Mouse (Mus musculus): ENCODE data around the gene Zcwpw1. TPM values are rescaled to one million over a fixed set of nuclear protein-coding genes. Genes with fewer than 3 reads are reported as not detected.

The Zcwpw1 gene
- polyA plus RNA-seq (2014; fragmentation: Nextera tagmentation; extraction: Ambion mirVana) = 7.3 and 7.7 TPM in 2 replicates

DNA sequence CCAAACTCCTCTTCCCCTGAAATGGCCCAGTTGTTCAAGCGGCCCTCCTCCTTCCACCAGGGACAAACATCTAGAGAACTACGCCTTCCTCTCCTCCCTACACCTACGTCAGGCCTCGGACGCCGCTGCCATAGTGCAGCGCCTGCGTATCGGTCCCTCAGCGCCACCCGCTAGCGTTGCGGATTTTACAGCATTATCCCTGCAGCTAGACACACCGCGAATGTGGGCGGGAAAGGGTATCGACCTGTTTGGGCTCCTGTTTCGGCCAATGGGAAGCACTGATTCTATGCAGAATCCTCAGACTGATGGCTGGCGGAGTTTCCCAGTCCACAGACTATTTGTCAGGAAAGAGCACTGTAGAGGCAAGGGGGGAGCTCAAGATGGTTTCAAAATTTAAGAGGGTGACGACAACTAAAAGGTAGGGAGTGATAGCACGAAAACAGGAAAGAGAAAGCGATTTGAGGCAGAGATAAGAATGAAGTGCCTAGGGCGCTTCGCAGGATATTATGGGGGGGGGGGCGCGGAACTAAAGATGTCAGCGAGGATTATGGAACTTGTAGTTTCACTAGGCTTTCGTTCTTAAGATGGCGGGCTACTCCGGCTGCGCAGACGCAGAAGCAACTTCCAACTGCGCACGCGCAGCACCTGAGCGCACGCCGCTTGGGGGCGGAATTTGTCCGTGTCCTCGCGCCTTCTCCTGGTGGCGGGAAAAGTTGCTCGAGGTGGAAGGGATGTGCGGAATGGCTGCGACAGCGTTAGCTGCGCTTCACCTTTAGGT is at the start of gene Zcwpw1, which contains the start of gene Mepce:
Gene Zcwpw1, plus strand, starts transcription at position 648 of the 778 bp plus-strand sequence.
Gene Mepce, minus strand, starts transcription at position 505 of the 778 bp plus-strand sequence.
- H3K27me3 ChIP-seq (replicated peaks; ENCODE audit: control insufficient read depth, insufficient read depth, low read length) = no peaks in the 10 kb centered on the region
- peaks cover 26% of the 10 kb centered on the region for H3K4me1 ChIP-seq (ENCODE audit: control insufficient read depth, insufficient read depth, low read length)
- H3K4me2 ChIP-seq (ENCODE audit: low read length) = peak within 1 kb of the TSS; percentile 94
- ATAC-seq (peak; percentile 62), DNase-seq (ENCODE audit: low spot score) (peak; percentile 98)
- H3K9me3 ChIP-seq (replicated peaks; ENCODE audit: control insufficient read depth, low read length) = no peaks in the 10 kb centered on the region
- WGBS = under 1% methylated on average over 48 of the region's 48 CpGs
- H3K36me3 ChIP-seq (ENCODE audit: control insufficient read depth, insufficient read depth, low read length) = peaks cover 22% of the 10 kb centered on the region
- H3K4me3 ChIP-seq (ENCODE audit: low read depth, low read length) = peak within 1 kb of the TSS; percentile 89
- H3K9ac ChIP-seq (ENCODE audit: low read length) = peak within 1 kb of the TSS; percentile 67
- peak within 1 kb of the TSS; percentile 98 for H3K27ac ChIP-seq (ENCODE audit: low read depth, low read length)

DNA sequence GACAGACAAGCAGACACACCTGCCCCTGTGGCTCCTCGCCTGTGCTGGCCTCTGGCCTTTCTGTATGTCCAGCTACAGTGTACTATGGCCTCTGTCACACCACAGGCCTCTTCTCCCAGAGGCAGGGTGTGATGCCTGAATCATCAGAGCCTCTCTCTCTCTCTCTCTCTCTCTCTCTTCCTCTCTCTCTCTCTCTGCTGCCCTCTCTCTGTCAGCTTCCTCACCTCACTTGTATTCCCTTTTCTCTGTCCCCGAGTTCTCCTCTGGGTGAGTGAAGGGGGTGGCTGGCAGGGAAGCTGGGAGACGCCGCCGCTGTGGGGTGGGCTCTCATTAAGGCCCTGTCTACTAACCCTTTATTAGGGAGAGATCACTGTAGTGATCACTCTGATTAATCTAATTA is 49.1 kb upstream of the Zcwpw1 start:
- ATAC-seq (no peak), DNase-seq (ENCODE audit: low spot score) (peak; percentile 70)
- H3K27ac ChIP-seq (ENCODE audit: low read depth, low read length) = peak overlapping the region; percentile 87
- H3K9me3 ChIP-seq (replicated peaks; ENCODE audit: control insufficient read depth, low read length) = no peaks in the 10 kb centered on the region
- no peaks in the 10 kb centered on the region for H3K27me3 ChIP-seq (replicated peaks; ENCODE audit: control insufficient read depth, insufficient read depth, low read length)
- peaks cover 38% of the 10 kb centered on the region for H3K36me3 ChIP-seq (ENCODE audit: control insufficient read depth, insufficient read depth, low read length)
- H3K4me1 ChIP-seq (ENCODE audit: control insufficient read depth, insufficient read depth, low read length) = peaks cover 53% of the 10 kb centered on the region
- H3K4me3 ChIP-seq (ENCODE audit: low read depth, low read length) = peak overlapping the region; percentile 60
- peak overlapping the region; percentile 89 for H3K4me2 ChIP-seq (ENCODE audit: low read length)
- 12% methylated on average over 5 of the region's 5 CpGs for WGBS
- H3K9ac ChIP-seq (ENCODE audit: low read length) = peak overlapping the region; percentile 85

DNA sequence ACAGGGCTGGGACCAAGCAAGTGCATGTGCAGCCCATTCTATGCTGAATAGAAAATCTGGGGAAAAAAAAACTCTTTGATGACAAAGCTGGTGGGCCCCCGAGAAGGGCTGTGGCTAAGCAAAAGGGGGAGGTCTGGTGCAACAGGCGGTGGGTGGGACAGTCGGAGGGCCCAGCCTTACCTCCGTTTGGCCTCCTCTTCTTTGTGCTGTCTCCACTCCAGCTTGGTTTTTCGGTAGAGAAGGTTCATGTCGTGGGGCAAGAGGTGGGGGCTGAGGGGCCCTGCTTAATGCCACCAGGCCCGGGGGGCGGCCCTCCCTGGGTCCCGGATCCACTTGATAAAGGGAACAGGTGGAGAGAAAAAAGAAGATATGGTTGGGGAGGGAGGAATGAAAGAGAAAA is 48.1 kb upstream of the Zcwpw1 start:
- Histone ChIP-seq H3K36me3 (ENCODE audit: control insufficient read depth, insufficient read depth, low read length) (peaks cover 36% of the 10 kb centered on the region), H3K4me1 (ENCODE audit: control insufficient read depth, insufficient read depth, low read length) (peaks cover 47% of the 10 kb centered on the region), H3K4me2 (ENCODE audit: low read length) (peak overlapping the region; percentile 89), H3K27me3 (replicated peaks; ENCODE audit: control insufficient read depth, insufficient read depth, low read length) (no peaks in the 10 kb centered on the region), H3K9me3 (replicated peaks; ENCODE audit: control insufficient read depth, low read length) (no peaks in the 10 kb centered on the region), H3K4me3 (ENCODE audit: low read depth, low read length) (peak overlapping the region; percentile 60), H3K9ac (ENCODE audit: low read length) (peak overlapping the region; percentile 85), H3K27ac (ENCODE audit: low read depth, low read length) (peak overlapping the region; percentile 87)
- DNase-seq (ENCODE audit: low spot score) (no peak), ATAC-seq (no peak)
- 19% methylated on average over 9 of the region's 9 CpGs for WGBS

- DNase-seq (ENCODE audit: low spot score) (no peak), ATAC-seq (peak; percentile 4; the same call in 1 of the 2 replicates)
- H3K4me1 ChIP-seq (ENCODE audit: control insufficient read depth, insufficient read depth, low read length) = peaks cover 39% of the 10 kb centered on the region
- H3K9me3 ChIP-seq (replicated peaks; ENCODE audit: control insufficient read depth, low read length) = no peaks in the 10 kb centered on the region
- peak overlapping the region; percentile 60 for H3K4me3 ChIP-seq (ENCODE audit: low read depth, low read length)
- H3K27me3 ChIP-seq (replicated peaks; ENCODE audit: control insufficient read depth, insufficient read depth, low read length) = no peaks in the 10 kb centered on the region
- WGBS = 4% methylated on average over 11 of the region's 11 CpGs
- H3K27ac ChIP-seq (ENCODE audit: low read depth, low read length) = peak overlapping the region; percentile 87
- peak overlapping the region; percentile 89 for H3K4me2 ChIP-seq (ENCODE audit: low read length)
- H3K36me3 ChIP-seq (ENCODE audit: control insufficient read depth, insufficient read depth, low read length) = peaks cover 27% of the 10 kb centered on the region
- peak overlapping the region; percentile 85 for H3K9ac ChIP-seq (ENCODE audit: low read length)
These were observed 47.1 kb upstream of the Zcwpw1 start for GRCm38 (mm10) chr5:137740506-137740905.

- ATAC-seq (peak; percentile 88), DNase-seq (ENCODE audit: low spot score) (peak; percentile 86)
- Histone ChIP-seq H3K4me2 (ENCODE audit: low read length) (peak within 1 kb of the TSS; percentile 89), H3K9ac (ENCODE audit: low read length) (peak within 1 kb of the TSS; percentile 85), H3K27ac (ENCODE audit: low read depth, low read length) (peak within 1 kb of the TSS; percentile 87), H3K4me3 (ENCODE audit: low read depth, low read length) (peak within 1 kb of the TSS; percentile 60), H3K4me1 (ENCODE audit: control insufficient read depth, insufficient read depth, low read length) (peaks cover 33% of the 10 kb centered on the region), H3K36me3 (ENCODE audit: control insufficient read depth, insufficient read depth, low read length) (peaks cover 19% of the 10 kb centered on the region), H3K27me3 (replicated peaks; ENCODE audit: control insufficient read depth, insufficient read depth, low read length) (no peaks in the 10 kb centered on the region), H3K9me3 (replicated peaks; ENCODE audit: control insufficient read depth, low read length) (no peaks in the 10 kb centered on the region)
- WGBS = under 1% methylated on average over 51 of the region's 71 CpGs
These were observed 46.3 kb upstream of the Zcwpw1 start, which contains the start of gene Nyap1 for GRCm38 (mm10) chr5:137741023-137741931. TSS of gene Nyap1 (minus strand) at chr5:137741607.

- Histone ChIP-seq H3K27ac (ENCODE audit: low read depth, low read length) (no peak overlapping the region), H3K9ac (ENCODE audit: low read length) (peak overlapping the region; percentile 85; the same call in 1 of the 2 replicates), H3K9me3 (replicated peaks; ENCODE audit: control insufficient read depth, low read length) (no peaks in the 10 kb centered on the region), H3K4me1 (ENCODE audit: control insufficient read depth, insufficient read depth, low read length) (peaks cover 33% of the 10 kb centered on the region), H3K27me3 (replicated peaks; ENCODE audit: control insufficient read depth, insufficient read depth, low read length) (no peaks in the 10 kb centered on the region), H3K36me3 (ENCODE audit: control insufficient read depth, insufficient read depth, low read length) (peaks cover 12% of the 10 kb centered on the region; the same call in 1 of the 2 replicates), H3K4me2 (ENCODE audit: low read length) (peak overlapping the region; percentile 89), H3K4me3 (ENCODE audit: low read depth, low read length) (no peak overlapping the region)
- ATAC-seq = no peak
- 73% methylated on average over 10 of the region's 10 CpGs for WGBS
- DNase-seq (ENCODE audit: low spot score) = no peak
These were observed 45.5 kb upstream of the Zcwpw1 start for GRCm38 (mm10) chr5:137742048-137742447.

DNA sequence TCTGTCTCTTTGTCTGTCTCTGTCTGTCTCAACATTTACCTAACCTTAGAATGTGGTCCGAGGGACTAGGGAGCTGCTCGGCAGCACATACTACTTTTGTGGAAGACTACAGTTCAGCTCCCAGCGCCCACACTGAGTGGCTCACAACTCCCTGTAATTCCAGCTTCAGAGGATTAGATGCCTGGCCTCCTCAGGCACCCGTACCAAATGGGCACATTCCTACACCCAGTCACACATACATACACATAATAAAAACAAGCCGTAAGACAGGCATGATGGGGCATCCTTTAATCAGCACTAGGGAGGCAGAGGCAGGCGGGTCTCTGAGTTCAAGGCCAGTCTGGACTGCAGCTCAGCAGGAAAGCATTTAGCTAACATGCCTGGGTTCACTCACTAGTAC is 44.8 kb upstream of the Zcwpw1 start:
- no peak overlapping the region for H3K4me3 ChIP-seq (ENCODE audit: low read depth, low read length)
- H3K4me1 ChIP-seq (ENCODE audit: control insufficient read depth, insufficient read depth, low read length) = peaks cover 30% of the 10 kb centered on the region
- no peak overlapping the region for H3K27ac ChIP-seq (ENCODE audit: low read depth, low read length)
- H3K27me3 ChIP-seq (replicated peaks; ENCODE audit: control insufficient read depth, insufficient read depth, low read length) = no peaks in the 10 kb centered on the region
- ATAC-seq (no peak), DNase-seq (ENCODE audit: low spot score) (no peak)
- 88% methylated on average over 6 of the region's 6 CpGs for WGBS
- no peak overlapping the region for H3K4me2 ChIP-seq (ENCODE audit: low read length)
- H3K9ac ChIP-seq (ENCODE audit: low read length) = no peak overlapping the region
- peaks cover 6% of the 10 kb centered on the region; the same call in 1 of the 2 replicates for H3K36me3 ChIP-seq (ENCODE audit: control insufficient read depth, insufficient read depth, low read length)
- H3K9me3 ChIP-seq (replicated peaks; ENCODE audit: control insufficient read depth, low read length) = no peaks in the 10 kb centered on the region

- H3K4me1 ChIP-seq (ENCODE audit: control insufficient read depth, insufficient read depth, low read length) = peaks cover 20% of the 10 kb centered on the region
- H3K27ac ChIP-seq (ENCODE audit: low read depth, low read length) = peak overlapping the region; percentile 2; the same call in 1 of the 2 replicates
- no peaks in the 10 kb centered on the region for H3K27me3 ChIP-seq (replicated peaks; ENCODE audit: control insufficient read depth, insufficient read depth, low read length)
- no peaks in the 10 kb centered on the region for H3K9me3 ChIP-seq (replicated peaks; ENCODE audit: control insufficient read depth, low read length)
- H3K4me2 ChIP-seq (ENCODE audit: low read length) = no peak overlapping the region
- H3K36me3 ChIP-seq (ENCODE audit: control insufficient read depth, insufficient read depth, low read length) = no peaks in the 10 kb centered on the region
- DNase-seq (ENCODE audit: low spot score) (peak; percentile 76), ATAC-seq (no peak)
- H3K4me3 ChIP-seq (ENCODE audit: low read depth, low read length) = no peak overlapping the region
- no peak overlapping the region for H3K9ac ChIP-seq (ENCODE audit: low read length)
- whole genome bisulfite sequencing = 56% methylated on average over 7 of the region's 7 CpGs
These were observed 43.4 kb upstream of the Zcwpw1 start for GRCm38 (mm10) chr5:137744197-137744596.
